Mouse (Mus musculus): ENCODE results near the gene Cgref1.

DNA sequence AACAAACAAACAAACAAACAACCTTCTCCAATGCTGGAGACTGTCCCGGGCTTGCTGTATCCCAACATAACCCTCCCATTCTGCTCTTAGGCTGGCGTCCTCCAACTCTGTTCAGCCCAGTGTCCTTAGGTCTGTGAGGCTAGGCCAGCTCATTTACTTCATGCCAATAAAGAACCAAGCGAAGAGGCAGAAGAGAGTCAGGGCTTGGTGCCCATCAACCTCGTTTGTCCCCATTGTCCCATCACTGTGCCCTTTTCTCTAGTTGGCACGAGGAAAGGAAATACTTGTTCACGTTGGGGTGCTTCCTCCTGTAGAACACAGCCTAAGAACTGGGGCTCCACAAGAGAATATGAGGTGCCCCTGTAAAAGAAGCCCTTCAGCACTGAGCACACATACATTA, 6.3 kb upstream of the Cgref1 start:
- TF ChIP-seq CTCF (IDR thresholded peaks at IDR 0.05; ENCODE audit: low read depth, low read length) (no peak), GATA1 (IDR thresholded peaks at IDR 0.05; ENCODE audit: borderline replicate concordance, low read length) (no peak), TAL1 (conservative IDR thresholded peaks at IDR 0.05; ENCODE audit: low read depth, low read length) (no peak), GATA2 (IDR thresholded peaks at IDR 0.05; ENCODE audit: borderline replicate concordance, low read depth, low read length) (no peak)

All from G1E (cell line).